Mouse (Mus musculus): ENCODE data around the gene Tmem53. TPM values are rescaled to one million over a fixed set of nuclear protein-coding genes. Genes with fewer than 3 reads are reported as not detected.
"Not testable (repeated sequence)": the region's sequence is repeated elsewhere in the genome, so short reads cannot be mapped to it uniquely, and the experiment has no call there.

Tmem53 gene
- polyA plus RNA-seq, 1 experiment from 2014 or later: 7.8 TPM

- Histone ChIP-seq H3K4me2 (no peak overlapping the region), H3K27me3 (0 out of 2 replicates have a peak, but pooled peaks cover 6% of the 10 kb centered on the region), H3K9me3 (no peaks in the 10 kb centered on the region), H3K27ac (no peak overlapping the region), H3K4me3 (replicated peaks) (no peak overlapping the region), H3K4me1 (peaks cover 29% of the 10 kb centered on the region), H3K9ac (no peak overlapping the region), H3K36me3 (replicated peaks) (no peaks in the 10 kb centered on the region)
- ATAC-seq (ENCODE audit: low FRiP score): no peak
- WGBS: 66% methylated on average over 12 of the region's 12 CpGs
Observed at GRCm38 (mm10) chr4:117253218-117254016, 1.7 kb downstream of the Tmem53 start.

GRCm38 (mm10) chr4:117254017-117254627 is 2.4 kb downstream of the Tmem53 start:
- Histone ChIP-seq H3K4me3 (replicated peaks) (no peak overlapping the region), H3K36me3 (replicated peaks) (no peaks in the 10 kb centered on the region), H3K9ac (no peak overlapping the region), H3K27ac (no peak overlapping the region), H3K4me2 (no peak overlapping the region), H3K27me3 (0 out of 2 replicates have a peak, but pooled peaks cover 6% of the 10 kb centered on the region), H3K4me1 (peaks cover 29% of the 10 kb centered on the region), H3K9me3 (no peaks in the 10 kb centered on the region)
- ATAC-seq (ENCODE audit: low FRiP score): no peak
- 67% methylated on average over 5 of the region's 5 CpGs for whole genome bisulfite sequencing

- H3K27ac ChIP-seq: no peak overlapping the region
- 53% methylated on average over 6 of the region's 6 CpGs for WGBS
- no peak overlapping the region for H3K9ac ChIP-seq
Observed at GRCm38 (mm10) chr4:117254672-117255071, 2.9 kb downstream of the Tmem53 start.

DNA sequence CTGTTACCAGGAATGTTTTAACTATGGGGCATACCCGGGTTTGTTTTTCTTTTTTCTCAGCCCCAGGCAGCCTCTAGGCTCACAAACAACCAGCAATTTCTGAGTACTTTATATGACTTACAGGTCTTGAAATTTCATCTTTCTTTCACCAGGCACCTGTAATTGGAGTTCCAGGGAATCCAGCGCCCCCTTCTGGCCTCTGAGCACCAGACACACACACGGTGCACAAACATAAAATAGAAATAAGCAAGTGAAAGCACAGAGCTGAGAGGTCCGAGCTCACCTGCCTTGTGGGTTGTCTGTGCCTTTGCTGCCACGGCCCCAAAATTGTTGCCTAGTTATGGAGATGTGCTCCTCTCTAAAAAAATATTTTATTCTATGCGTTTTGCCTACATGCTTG is 8.2 kb downstream of the Tmem53 start:
- not testable (repeated sequence) for H3K9ac ChIP-seq; H3K9me3 ChIP-seq; H3K27me3 ChIP-seq; H3K4me1 ChIP-seq; H3K4me3 ChIP-seq (replicated peaks); ATAC-seq (ENCODE audit: low FRiP score); H3K36me3 ChIP-seq (replicated peaks); H3K27ac ChIP-seq; H3K4me2 ChIP-seq
- 77% methylated on average over 6 of the region's 6 CpGs for WGBS

More at GRCm38 (mm10) chr4:117254672-117255071, 2.9 kb downstream of the Tmem53 start:
- Histone ChIP-seq H3K27me3 (0 out of 2 replicates have a peak, but pooled peaks cover 6% of the 10 kb centered on the region), H3K9me3 (no peaks in the 10 kb centered on the region), H3K4me3 (replicated peaks) (no peak overlapping the region), H3K36me3 (replicated peaks) (no peaks in the 10 kb centered on the region), H3K4me1 (peaks cover 29% of the 10 kb centered on the region), H3K4me2 (no peak overlapping the region)
- no peak for ATAC-seq (ENCODE audit: low FRiP score)

GRCm38 (mm10) chr4:117261222-117261621 is 9.5 kb downstream of the Tmem53 start:
- H3K9ac ChIP-seq: no peak overlapping the region
- no peak for ATAC-seq (ENCODE audit: low FRiP score)
- H3K4me3 ChIP-seq (replicated peaks): no peak overlapping the region
- no peak overlapping the region for H3K27ac ChIP-seq
- no peaks in the 10 kb centered on the region for H3K36me3 ChIP-seq (replicated peaks)
- no peak overlapping the region for H3K4me2 ChIP-seq
- H3K27me3 ChIP-seq: no peaks in the 10 kb centered on the region
- WGBS: 86% methylated on average over 2 of the region's 2 CpGs
- H3K4me1 ChIP-seq: peaks cover 8% of the 10 kb centered on the region; the same call in 1 of the 2 replicates
- H3K9me3 ChIP-seq: no peaks in the 10 kb centered on the region

GRCm38 (mm10) chr4:117262101-117262913 is 10.6 kb downstream of the Tmem53 start:
- peaks cover 8% of the 10 kb centered on the region; the same call in 1 of the 2 replicates for H3K4me1 ChIP-seq
- no peak for ATAC-seq (ENCODE audit: low FRiP score)
- no peak overlapping the region for H3K4me2 ChIP-seq
- no peak overlapping the region for H3K27ac ChIP-seq
- no peaks in the 10 kb centered on the region for H3K36me3 ChIP-seq (replicated peaks)
- no peaks in the 10 kb centered on the region for H3K27me3 ChIP-seq
- no peaks in the 10 kb centered on the region for H3K9me3 ChIP-seq
- H3K4me3 ChIP-seq (replicated peaks): no peak overlapping the region
- no peak overlapping the region for H3K9ac ChIP-seq
- WGBS: 79% methylated on average over 13 of the region's 13 CpGs

DNA sequence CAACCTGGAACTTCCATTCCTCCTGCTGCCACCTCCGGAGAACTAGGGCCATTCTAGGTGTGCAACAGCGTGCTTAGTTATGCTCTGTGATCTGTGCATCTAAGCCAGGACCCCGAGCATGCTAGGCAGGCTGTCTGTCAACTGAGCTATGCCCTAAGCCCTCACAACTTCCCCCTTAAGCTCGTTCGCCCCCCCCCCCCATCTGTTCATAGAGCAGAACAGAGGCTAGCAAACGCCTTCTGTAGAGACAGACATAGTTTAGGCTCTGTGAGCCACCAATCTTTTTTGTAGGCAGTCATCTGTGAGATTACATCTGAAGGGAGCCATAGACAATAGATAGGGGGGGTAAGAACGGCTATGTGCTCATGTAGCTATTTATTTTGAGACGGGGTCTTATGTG is 11.2 kb downstream of the Tmem53 start:
- Histone ChIP-seq H3K27me3 (0 out of 2 replicates have a peak, but pooled peaks cover 2% of the 10 kb centered on the region), H3K9ac (no peak overlapping the region), H3K4me2 (no peak overlapping the region), H3K9me3 (no peaks in the 10 kb centered on the region), H3K4me1 (peaks cover 8% of the 10 kb centered on the region; the same call in 1 of the 2 replicates), H3K4me3 (replicated peaks) (no peak overlapping the region), H3K27ac (no peak overlapping the region), H3K36me3 (replicated peaks) (no peaks in the 10 kb centered on the region)
- no peak for ATAC-seq (ENCODE audit: low FRiP score)
- WGBS: 64% methylated on average over 8 of the region's 8 CpGs

- no peak for ATAC-seq (ENCODE audit: low FRiP score)
- H3K27ac ChIP-seq: no peak overlapping the region
- H3K4me3 ChIP-seq (replicated peaks): no peak overlapping the region
- peaks cover 17% of the 10 kb centered on the region for H3K4me1 ChIP-seq
- H3K4me2 ChIP-seq: no peak overlapping the region
- H3K9ac ChIP-seq: no peak overlapping the region
- no peaks in the 10 kb centered on the region for H3K9me3 ChIP-seq
- H3K27me3 ChIP-seq: peaks cover 18% of the 10 kb centered on the region
- H3K36me3 ChIP-seq (replicated peaks): peaks cover 11% of the 10 kb centered on the region
- WGBS: 0% methylated on average over 2 of the region's 2 CpGs
Observed at GRCm38 (mm10) chr4:117267284-117267683, 15.5 kb downstream of the Tmem53 start.

DNA sequence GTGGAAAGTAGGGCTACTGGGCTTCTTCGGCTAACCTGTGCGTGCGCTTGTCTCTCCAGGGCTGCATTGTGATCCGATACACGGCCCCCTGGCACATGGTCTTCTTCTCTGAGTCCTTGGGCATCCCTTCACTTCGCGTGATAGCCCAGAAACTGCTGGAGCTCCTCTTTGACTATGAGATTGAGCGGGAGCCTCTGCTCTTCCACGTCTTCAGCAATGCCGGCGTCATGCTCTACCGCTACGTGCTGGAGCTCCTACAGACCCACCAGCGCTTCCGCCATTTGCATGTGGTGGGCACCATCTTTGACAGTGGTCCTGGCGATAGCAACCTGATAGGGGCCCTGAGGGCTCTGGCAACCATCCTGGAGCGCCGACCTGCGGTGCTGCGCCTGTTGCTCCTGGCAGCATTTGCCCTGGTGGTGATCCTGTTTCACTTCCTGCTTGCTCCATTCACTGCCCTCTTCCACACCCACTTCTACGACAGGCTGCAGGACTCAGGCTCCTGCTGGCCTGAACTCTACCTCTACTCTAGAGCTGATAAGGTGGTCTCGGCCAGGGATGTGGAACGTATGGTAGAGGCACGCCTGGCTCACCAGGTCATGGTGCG is 16.2 kb downstream of the Tmem53 start:
- H3K4me1 ChIP-seq: peaks cover 19% of the 10 kb centered on the region
- no peaks in the 10 kb centered on the region for H3K9me3 ChIP-seq
- no peak overlapping the region for H3K27ac ChIP-seq
- no peak overlapping the region for H3K9ac ChIP-seq
- H3K4me2 ChIP-seq: no peak overlapping the region
- H3K27me3 ChIP-seq: peaks cover 18% of the 10 kb centered on the region
- H3K36me3 ChIP-seq (replicated peaks): peaks cover 18% of the 10 kb centered on the region
- no peak for ATAC-seq (ENCODE audit: low FRiP score)
- no peak overlapping the region for H3K4me3 ChIP-seq (replicated peaks)
- WGBS: 89% methylated on average over 25 of the region's 25 CpGs

DNA sequence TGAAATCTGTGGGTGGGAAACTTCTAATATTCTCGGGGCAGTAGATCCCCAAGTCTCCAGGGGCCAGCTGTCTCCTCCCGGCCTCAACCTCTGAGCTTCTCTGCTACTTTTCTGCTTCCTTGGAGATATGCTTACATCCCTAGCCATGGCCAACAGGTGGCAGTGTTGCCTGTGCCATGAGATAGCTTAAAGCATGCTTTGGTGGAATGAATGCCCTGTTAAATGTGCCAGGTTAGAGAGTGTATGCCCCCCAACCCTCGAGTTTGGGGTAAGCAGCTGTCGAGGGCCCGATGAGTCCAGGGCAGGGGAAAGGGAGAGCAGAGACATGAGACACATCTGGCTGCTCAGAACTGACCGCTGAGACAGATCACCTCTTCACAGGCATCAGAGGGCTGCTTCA is 18.5 kb downstream of the Tmem53 start:
- no peak overlapping the region for H3K9ac ChIP-seq
- WGBS: 11% methylated on average over 6 of the region's 6 CpGs
- H3K27ac ChIP-seq: no peak overlapping the region
- H3K4me3 ChIP-seq (replicated peaks): no peak overlapping the region
- H3K4me2 ChIP-seq: no peak overlapping the region
- peaks cover 18% of the 10 kb centered on the region for H3K27me3 ChIP-seq
- H3K36me3 ChIP-seq (replicated peaks): peaks cover 41% of the 10 kb centered on the region
- peaks cover 23% of the 10 kb centered on the region for H3K4me1 ChIP-seq
- ATAC-seq (ENCODE audit: low FRiP score): peak; percentile 45
- peaks cover 10% of the 10 kb centered on the region for H3K9me3 ChIP-seq

DNA sequence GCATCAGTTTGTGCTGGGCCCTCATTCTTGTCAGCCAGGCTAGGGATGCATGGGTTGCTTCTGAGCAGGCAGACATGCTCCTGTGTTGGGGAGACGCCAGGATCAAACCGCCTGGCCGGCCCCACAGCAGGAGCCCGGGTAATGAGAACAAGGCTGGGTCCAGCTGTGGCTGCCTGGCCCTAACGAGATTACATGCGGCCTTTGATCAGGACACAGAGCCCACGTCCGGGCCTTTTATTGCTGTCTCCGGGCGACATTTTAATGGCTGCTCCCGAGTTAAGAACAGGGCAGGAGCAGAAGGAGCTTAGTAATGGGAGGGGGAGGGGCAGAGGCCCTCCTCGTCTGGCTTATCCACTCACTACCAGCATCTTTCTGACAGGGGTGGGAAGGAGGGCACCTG is 20.7 kb downstream of the Tmem53 start:
- Histone ChIP-seq H3K27ac (peak overlapping the region; percentile 64), H3K36me3 (replicated peaks) (peaks cover 63% of the 10 kb centered on the region), H3K27me3 (peaks cover 18% of the 10 kb centered on the region), H3K4me3 (replicated peaks) (no peak overlapping the region), H3K9me3 (peaks cover 10% of the 10 kb centered on the region), H3K9ac (peak overlapping the region; percentile 27; the same call in 1 of the 2 replicates), H3K4me2 (no peak overlapping the region), H3K4me1 (peaks cover 23% of the 10 kb centered on the region)
- 6% methylated on average over 12 of the region's 12 CpGs for WGBS
- ATAC-seq (ENCODE audit: low FRiP score): peak; percentile 62

GRCm38 (mm10) chr4:117274720-117275119 is 23.0 kb downstream of the Tmem53 start:
- H3K4me3 ChIP-seq (replicated peaks): no peak overlapping the region
- peaks cover 8% of the 10 kb centered on the region for H3K27me3 ChIP-seq
- H3K9ac ChIP-seq: no peak overlapping the region
- H3K36me3 ChIP-seq (replicated peaks): peaks cover 85% of the 10 kb centered on the region
- H3K4me2 ChIP-seq: no peak overlapping the region
- no peak for ATAC-seq (ENCODE audit: low FRiP score)
- 96% methylated on average over 4 of the region's 4 CpGs for WGBS
- peaks cover 31% of the 10 kb centered on the region for H3K4me1 ChIP-seq
- H3K9me3 ChIP-seq: peaks cover 10% of the 10 kb centered on the region
- no peak overlapping the region for H3K27ac ChIP-seq
